Mouse (Mus musculus) adipose tissue, adult 10 weeks (tissue): Measurements from ENCODE around the gene Abcc2. TPM values are rescaled to one million over a fixed set of nuclear protein-coding genes. Genes with fewer than 3 reads are reported as not detected.

Experiments
- polyA plus RNA-seq: library from polyadenylated mRNA; stranded (reverse); fragments of 350-450 nt; fragmentation: Illumina TruSeq; extraction: RNeasy Lipid Tissue Mini Kit (QIAGEN cat#74804); gene quantifications from one replicate; pipeline ENCODE4 v1.2.3, GENCODE M21; 2014; ENCODE audit warnings: low read depth, low replicate concordance

Abcc2 gene
- 0.26 TPM for polyA plus RNA-seq

GRCm38 (mm10) chr19:43781980-43782379, at the start of gene Abcc2:
Abcc2 (plus strand) TSS chr19:43782192.

GRCm38 (mm10) chr19:43752489-43753225, 29.3 kb upstream of the Abcc2 start, which contains the start of the genes Cutc and Cox15:
Cutc (plus strand) TSS chr19:43752996.
Cox15 (minus strand) TSS chr19:43753000.

Other genes with a start within 250 kb of the Abcc2 start
- not detected for gene Nkx2-3, start 169.9 kb upstream of the Abcc2 start, polyA plus RNA-seq
- gene Slc25a28, start 107.3 kb upstream of the Abcc2 start, polyA plus RNA-seq, result 58.8 TPM
- 9.8 TPM for gene Entpd7, start 92.5 kb upstream of the Abcc2 start, polyA plus RNA-seq
- gene Cutc, start 29.2 kb upstream of the Abcc2 start, polyA plus RNA-seq, result 16.6 TPM
- 36.5 TPM for gene Cox15, start 29.2 kb upstream of the Abcc2 start, polyA plus RNA-seq
- 24.3 TPM for gene Dnmbp, start 158.0 kb downstream of the Abcc2 start, polyA plus RNA-seq
- 18.4 TPM for gene Cpn1, start 204.4 kb downstream of the Abcc2 start, polyA plus RNA-seq
- 0.21 TPM for gene Cyp2c23, start 247.0 kb downstream of the Abcc2 start, polyA plus RNA-seq